In genomic region chr2:152828532-152828931, GRCm38 (mm10) we compare ENCODE assay signal across 8 mouse cellular contexts. TPM values are rescaled to one million over a fixed set of nuclear protein-coding genes. Genes with fewer than 3 reads are reported as not detected.
DNase-seq lines count a peak whose midpoint lies in the region; ATAC-seq and TF ChIP-seq lines count a peak whose summit lies in the region.

No protein-coding gene starts in this region.

- peaks cover 32% of the 10 kb centered on the region for H3K4me1 ChIP-seq in lung, adult 2 months (ENCODE audit: control insufficient read depth, insufficient read depth, low read length)
- peaks cover 57% of the 10 kb centered on the region for H3K4me1 ChIP-seq in embryonic facial prominence, embryonic 13.5 days
- H3K4me1 ChIP-seq in intestine, embryonic 16.5 days (ENCODE audit: control insufficient read depth, insufficient read depth, low read length) = peaks cover 49% of the 10 kb centered on the region

- no peak for ATAC-seq in embryonic facial prominence, embryonic 13.5 days (ENCODE audit: insufficient number of reproducible peaks, insufficient read depth, low FRiP score, low TSS enrichment, low read depth)
- ATAC-seq in intestine, embryonic 16.5 days = peak; percentile 19
- no peak for ATAC-seq in granulocyte monocyte progenitor cell, adult 5-6 weeks (replicated peaks; ENCODE audit: poor library complexity, severe bottlenecking)

- peaks cover 15% of the 10 kb centered on the region for H3K36me3 ChIP-seq in embryonic facial prominence, embryonic 13.5 days
- no peaks in the 10 kb centered on the region for H3K36me3 ChIP-seq in intestine, embryonic 16.5 days (ENCODE audit: control insufficient read depth, insufficient read depth, low read length)

- 8% methylated on average over 1 of the region's 1 CpGs for WGBS in lung, adult 2 months
- 46% methylated on average over 1 of the region's 1 CpGs for WGBS in embryonic facial prominence, embryonic 13.5 days
- 43% methylated on average over 1 of the region's 1 CpGs for WGBS in intestine, embryonic 16.5 days

- H3K4me2 ChIP-seq in embryonic facial prominence, embryonic 13.5 days = peak overlapping the region; percentile 82
- H3K4me2 ChIP-seq in intestine, embryonic 16.5 days (ENCODE audit: low read depth, low read length) = peak overlapping the region; percentile 53

- TF ChIP-seq POLR2A in lung, adult 2 months (IDR thresholded peaks at IDR 0.05; ENCODE audit: borderline replicate concordance, extremely low read depth, low read depth, low read length) = peak; percentile 31; the same call in 1 of the 2 replicates

- peak overlapping the region; percentile 91 for H3K9ac ChIP-seq in embryonic facial prominence, embryonic 13.5 days
- H3K9ac ChIP-seq in intestine, embryonic 16.5 days (ENCODE audit: low read depth, low read length) = peak overlapping the region; percentile 22

- no peak for TF ChIP-seq CTCF in lung, adult 2 months (IDR thresholded peaks at IDR 0.05; ENCODE audit: insufficient read depth, low read length)

- no peaks in the 10 kb centered on the region for H3K9me3 ChIP-seq in embryonic facial prominence, embryonic 13.5 days
- no peaks in the 10 kb centered on the region for H3K9me3 ChIP-seq in intestine, embryonic 16.5 days (ENCODE audit: control insufficient read depth, low read length)

- H3K27ac ChIP-seq in embryonic facial prominence, embryonic 13.5 days = peak overlapping the region; percentile 48; the same call in 1 of the 2 replicates
- peak overlapping the region; percentile 84 for H3K27ac ChIP-seq in intestine, embryonic 16.5 days (ENCODE audit: low read length)

- H3K4me3 ChIP-seq in lung, adult 2 months (replicated peaks; ENCODE audit: extremely low read depth, low read depth, low read length) = peak overlapping the region; percentile 98
- peak overlapping the region; percentile 73 for H3K4me3 ChIP-seq in embryonic facial prominence, embryonic 13.5 days
- peak overlapping the region; percentile 82 for H3K4me3 ChIP-seq in intestine, embryonic 16.5 days (ENCODE audit: low read length)

- H3K27me3 ChIP-seq in embryonic facial prominence, embryonic 13.5 days = no peaks in the 10 kb centered on the region
- no peaks in the 10 kb centered on the region for H3K27me3 ChIP-seq in intestine, embryonic 16.5 days (replicated peaks; ENCODE audit: control insufficient read depth, insufficient read depth, low read length)

- no peak for DNase-seq in lung, adult 2 months
- DNase-seq in lung, postnatal 10 days = no peak
- peak; percentile 34 for DNase-seq in lung, postnatal 14 days
- no peak for DNase-seq in thymus, postnatal 0 days (ENCODE audit: low spot score)
- DNase-seq in frontal cortex, postnatal 14 days (ENCODE audit: low spot score in 2 of 2) = no peak

RNA-seq across cellular contexts. Expression of gene Bcl2l1, which starts 3.0 kb away (rescaled TPM):
- polyA plus RNA-seq in lung, adult 2 months (2012; rRNA removed) = 113 and 118 TPM in 2 replicates
- polyA plus RNA-seq in embryonic facial prominence, embryonic 13.5 days (2015; fragmentation: Nextera tagmentation; extraction: Ambion mirVana) = 100 and 102 TPM in 2 replicates
- 65.8 and 66.8 TPM in 2 replicates for polyA plus RNA-seq in intestine, embryonic 16.5 days (2015; fragmentation: Nextera tagmentation; extraction: Ambion mirVana)
- total RNA-seq in granulocyte monocyte progenitor cell, adult 5-6 weeks (2014; fragmentation: Nextera tagmentation) = 13.2 and 27.8 TPM in 2 replicates
- total RNA-seq in granulocyte monocyte progenitor cell, adult 5-6 weeks (2017) = 10.3 and 25.2 TPM in 2 replicates
- 178 TPM in 2 replicates for polyA plus RNA-seq in thymus, postnatal 0 days (2015; fragmentation: Nextera tagmentation; extraction: Ambion mirVana)

RNA-seq across cellular contexts. Expression of gene Tpx2, which starts 19.2 kb away (rescaled TPM):
- polyA plus RNA-seq in lung, adult 2 months (2012; rRNA removed) = 0.63 and 0.77 TPM in 2 replicates
- polyA plus RNA-seq in embryonic facial prominence, embryonic 13.5 days (2015; fragmentation: Nextera tagmentation; extraction: Ambion mirVana) = 86.4 and 86.6 TPM in 2 replicates
- polyA plus RNA-seq in intestine, embryonic 16.5 days (2015; fragmentation: Nextera tagmentation; extraction: Ambion mirVana) = 45.7 and 51.5 TPM in 2 replicates
- 51.4 and 56.0 TPM in 2 replicates for total RNA-seq in granulocyte monocyte progenitor cell, adult 5-6 weeks (2014; fragmentation: Nextera tagmentation)
- 96.9 and 105 TPM in 2 replicates for total RNA-seq in granulocyte monocyte progenitor cell, adult 5-6 weeks (2017)
- 72.5 and 81.3 TPM in 2 replicates for polyA plus RNA-seq in thymus, postnatal 0 days (2015; fragmentation: Nextera tagmentation; extraction: Ambion mirVana)

Comparison
In these comparisons a context has a peak if more than half of its experiments do, and no peak if none do; other contexts are left out.
1. RNA of gene Tpx2, which starts 19.2 kb away (polyA plus RNA-seq): 86.4 to 86.6 TPM in embryonic facial prominence, embryonic 13.5 days, 72.5 to 81.3 TPM in thymus, postnatal 0 days and 45.7 to 51.5 TPM in intestine, embryonic 16.5 days; 0.63 to 0.77 TPM in lung, adult 2 months; every median in the first group is over 10 times any median in the second.
2. Peak in every context shown above with its lines, with median percentiles within 50 percentile points of each other: H3K4me3 ChIP-seq.